Mouse (Mus musculus) urinary bladder, postnatal 4 days (tissue): ENCODE measurements around the gene Dcn.

Experiments
- DNase-seq, 2 experiments: peaks; one replicate each; pipeline ENCODE4 v3.0.0; 2021 to 2022; ENCODE audit warnings: low spot score in 2 of 2

The Dcn gene

GRCm38 (mm10) chr10:97547740-97548139 is 68.3 kb downstream of the Dcn start:
- DNase-seq = no peak

GRCm38 (mm10) chr10:97564957-97565856 is 85.8 kb downstream of the Dcn start, which contains the start of gene Lum:
Gene Lum, plus strand, starts transcription at chr10:97565128.
- DNase-seq = no peak

- DNase-seq = no peak
Measured at GRCm38 (mm10) chr10:97567489-97568135, 88.2 kb downstream of the Dcn start.
